Mouse (Mus musculus) heart, adult 2 months (tissue): ENCODE results near the gene Hnrnpab.

Source experiments
- CTCF ChIP-seq: fragments of 200-600 bp; IDR thresholded peaks from 2 replicates; pipeline ENCODE4 v1.8.1; 2022; ENCODE audit warnings: antibody characterized with exemption, mild to moderate bottlenecking, moderate library complexity
- POLR2A ChIP-seq: fragments of 200-500 bp; IDR thresholded peaks from 2 replicates; pipeline ENCODE4 v1.6.1; 2011; ENCODE audit warnings: mild to moderate bottlenecking, low read depth, low read length, control low read depth; ENCODE audit not compliant: insufficient read depth

GRCm38 (mm10) chr11:51625187-51625820 is 18.7 kb upstream of the Hnrnpab start:
- TF ChIP-seq CTCF (no peak), POLR2A (no peak)
